Mouse (Mus musculus): ENCODE measurements around the gene Gramd2. TPM values are rescaled to one million over a fixed set of nuclear protein-coding genes. Genes with fewer than 3 reads are reported as not detected.

Gramd2 gene
- 0.31 and 1.0 TPM in 2 replicates for polyA plus RNA-seq (2014; fragmentation: Nextera tagmentation; extraction: Ambion mirVana)

- Histone ChIP-seq H3K27me3 (ENCODE audit: control insufficient read depth, insufficient read depth, low read length) (no peaks in the 10 kb centered on the region; the same call in 1 of the 2 replicates), H3K9me3 (replicated peaks; ENCODE audit: control insufficient read depth, low read length) (no peaks in the 10 kb centered on the region), H3K4me2 (ENCODE audit: low read depth, low read length) (peak within 1 kb of the TSS; percentile 69), H3K9ac (replicated peaks; ENCODE audit: low read length) (peak within 1 kb of the TSS; percentile 4; the same call in 1 of the 2 replicates), H3K36me3 (replicated peaks; ENCODE audit: control insufficient read depth, insufficient read depth, low read depth, low read length) (peaks cover 11% of the 10 kb centered on the region), H3K4me3 (ENCODE audit: low read depth, low read length) (peak within 1 kb of the TSS; percentile 31), H3K4me1 (ENCODE audit: control insufficient read depth, insufficient read depth, low read length) (no peaks in the 10 kb centered on the region), H3K27ac (replicated peaks; ENCODE audit: low read depth, low read length) (no peak within 1 kb of the TSS)
- WGBS = 1% methylated on average over 47 of the region's 47 CpGs
- DNase-seq (ENCODE audit: low spot score) (peak; percentile 91), ATAC-seq (replicated peaks; ENCODE audit: insufficient number of reproducible peaks, low FRiP score, low TSS enrichment, low read depth) (peak; percentile 96)
Measured at GRCm38 (mm10) chr9:59679678-59680533, at the start of gene Gramd2. Gene Gramd2 (plus strand): TSS chr9:59680144.

GRCm38 (mm10) chr9:59638372-59638771 lies 41.6 kb upstream of the Gramd2 start:
- Histone ChIP-seq H3K4me3 (ENCODE audit: low read depth, low read length) (no peak overlapping the region), H3K9me3 (replicated peaks; ENCODE audit: control insufficient read depth, low read length) (no peaks in the 10 kb centered on the region), H3K27ac (replicated peaks; ENCODE audit: low read depth, low read length) (no peak overlapping the region), H3K4me1 (ENCODE audit: control insufficient read depth, insufficient read depth, low read length) (no peaks in the 10 kb centered on the region), H3K9ac (replicated peaks; ENCODE audit: low read length) (no peak overlapping the region), H3K36me3 (replicated peaks; ENCODE audit: control insufficient read depth, insufficient read depth, low read depth, low read length) (peaks cover 5% of the 10 kb centered on the region), H3K4me2 (ENCODE audit: low read depth, low read length) (no peak overlapping the region), H3K27me3 (ENCODE audit: control insufficient read depth, insufficient read depth, low read length) (no peaks in the 10 kb centered on the region)
- DNase-seq (ENCODE audit: low spot score) (peak; percentile 29), ATAC-seq (replicated peaks; ENCODE audit: insufficient number of reproducible peaks, low FRiP score, low TSS enrichment, low read depth) (no peak)
- 88% methylated on average over 1 of the region's 1 CpGs for WGBS

GRCm38 (mm10) chr9:59639936-59640335 lies 40.0 kb upstream of the Gramd2 start:
- H3K9me3 ChIP-seq (replicated peaks; ENCODE audit: control insufficient read depth, low read length) = no peaks in the 10 kb centered on the region
- H3K4me1 ChIP-seq (ENCODE audit: control insufficient read depth, insufficient read depth, low read length) = no peaks in the 10 kb centered on the region
- peaks cover 5% of the 10 kb centered on the region for H3K36me3 ChIP-seq (replicated peaks; ENCODE audit: control insufficient read depth, insufficient read depth, low read depth, low read length)
- H3K4me3 ChIP-seq (ENCODE audit: low read depth, low read length) = no peak overlapping the region
- no peak for ATAC-seq (replicated peaks; ENCODE audit: insufficient number of reproducible peaks, low FRiP score, low TSS enrichment, low read depth)
- WGBS = 87% methylated on average over 4 of the region's 4 CpGs
- DNase-seq (ENCODE audit: low spot score) = no peak
- no peak overlapping the region for H3K4me2 ChIP-seq (ENCODE audit: low read depth, low read length)
- H3K9ac ChIP-seq (replicated peaks; ENCODE audit: low read length) = no peak overlapping the region
- no peak overlapping the region for H3K27ac ChIP-seq (replicated peaks; ENCODE audit: low read depth, low read length)
- no peaks in the 10 kb centered on the region for H3K27me3 ChIP-seq (ENCODE audit: control insufficient read depth, insufficient read depth, low read length)

- 83% methylated on average over 2 of the region's 2 CpGs for WGBS
- DNase-seq (ENCODE audit: low spot score) (no peak), ATAC-seq (replicated peaks; ENCODE audit: insufficient number of reproducible peaks, low FRiP score, low TSS enrichment, low read depth) (no peak)
- Histone ChIP-seq H3K27ac (replicated peaks; ENCODE audit: low read depth, low read length) (no peak overlapping the region), H3K4me1 (ENCODE audit: control insufficient read depth, insufficient read depth, low read length) (no peaks in the 10 kb centered on the region), H3K9me3 (replicated peaks; ENCODE audit: control insufficient read depth, low read length) (no peaks in the 10 kb centered on the region), H3K9ac (replicated peaks; ENCODE audit: low read length) (no peak overlapping the region), H3K4me3 (ENCODE audit: low read depth, low read length) (no peak overlapping the region), H3K4me2 (ENCODE audit: low read depth, low read length) (no peak overlapping the region), H3K27me3 (ENCODE audit: control insufficient read depth, insufficient read depth, low read length) (no peaks in the 10 kb centered on the region), H3K36me3 (replicated peaks; ENCODE audit: control insufficient read depth, insufficient read depth, low read depth, low read length) (peaks cover 3% of the 10 kb centered on the region; the same call in 1 of the 2 replicates)
Measured at GRCm38 (mm10) chr9:59641320-59641719, 38.6 kb upstream of the Gramd2 start.

GRCm38 (mm10) chr9:59649911-59650310 lies 30.0 kb upstream of the Gramd2 start:
- no peak overlapping the region for H3K4me2 ChIP-seq (ENCODE audit: low read depth, low read length)
- H3K4me3 ChIP-seq (ENCODE audit: low read depth, low read length) = no peak overlapping the region
- H3K27ac ChIP-seq (replicated peaks; ENCODE audit: low read depth, low read length) = no peak overlapping the region
- H3K9me3 ChIP-seq (replicated peaks; ENCODE audit: control insufficient read depth, low read length) = no peaks in the 10 kb centered on the region
- no peak for DNase-seq (ENCODE audit: low spot score)
- no peak overlapping the region for H3K9ac ChIP-seq (replicated peaks; ENCODE audit: low read length)
- H3K27me3 ChIP-seq (ENCODE audit: control insufficient read depth, insufficient read depth, low read length) = no peaks in the 10 kb centered on the region
- no peak for ATAC-seq (replicated peaks; ENCODE audit: insufficient number of reproducible peaks, low FRiP score, low TSS enrichment, low read depth)
- H3K4me1 ChIP-seq (ENCODE audit: control insufficient read depth, insufficient read depth, low read length) = no peaks in the 10 kb centered on the region
- peaks cover 4% of the 10 kb centered on the region for H3K36me3 ChIP-seq (replicated peaks; ENCODE audit: control insufficient read depth, insufficient read depth, low read depth, low read length)
- 96% methylated on average over 4 of the region's 4 CpGs for WGBS

GRCm38 (mm10) chr9:59653371-59653770 lies 26.6 kb upstream of the Gramd2 start:
- Histone ChIP-seq H3K27me3 (ENCODE audit: control insufficient read depth, insufficient read depth, low read length) (no peaks in the 10 kb centered on the region), H3K4me1 (ENCODE audit: control insufficient read depth, insufficient read depth, low read length) (no peaks in the 10 kb centered on the region), H3K9ac (replicated peaks; ENCODE audit: low read length) (no peak overlapping the region), H3K4me2 (ENCODE audit: low read depth, low read length) (no peak overlapping the region), H3K4me3 (ENCODE audit: low read depth, low read length) (no peak overlapping the region), H3K36me3 (replicated peaks; ENCODE audit: control insufficient read depth, insufficient read depth, low read depth, low read length) (peaks cover 4% of the 10 kb centered on the region), H3K9me3 (replicated peaks; ENCODE audit: control insufficient read depth, low read length) (no peaks in the 10 kb centered on the region), H3K27ac (replicated peaks; ENCODE audit: low read depth, low read length) (no peak overlapping the region)
- WGBS = 28% methylated on average over 3 of the region's 3 CpGs
- ATAC-seq (replicated peaks; ENCODE audit: insufficient number of reproducible peaks, low FRiP score, low TSS enrichment, low read depth) (no peak), DNase-seq (ENCODE audit: low spot score) (no peak)

- DNase-seq (ENCODE audit: low spot score) = no peak
- ATAC-seq (replicated peaks; ENCODE audit: insufficient number of reproducible peaks, low FRiP score, low TSS enrichment, low read depth) = no peak
- Histone ChIP-seq H3K36me3 (replicated peaks; ENCODE audit: control insufficient read depth, insufficient read depth, low read depth, low read length) (peaks cover 4% of the 10 kb centered on the region), H3K4me3 (ENCODE audit: low read depth, low read length) (no peak overlapping the region), H3K27me3 (ENCODE audit: control insufficient read depth, insufficient read depth, low read length) (no peaks in the 10 kb centered on the region), H3K9ac (replicated peaks; ENCODE audit: low read length) (no peak overlapping the region), H3K9me3 (replicated peaks; ENCODE audit: control insufficient read depth, low read length) (no peaks in the 10 kb centered on the region), H3K4me2 (ENCODE audit: low read depth, low read length) (no peak overlapping the region), H3K4me1 (ENCODE audit: control insufficient read depth, insufficient read depth, low read length) (peaks cover 2% of the 10 kb centered on the region; the same call in 1 of the 2 replicates), H3K27ac (replicated peaks; ENCODE audit: low read depth, low read length) (no peak overlapping the region)
- 86% methylated on average over 2 of the region's 2 CpGs for WGBS
Measured at GRCm38 (mm10) chr9:59654450-59654983, 25.4 kb upstream of the Gramd2 start.
